Mouse (Mus musculus) ES-E14 (cell line): Measurements from ENCODE around the gene Avp.

Experiments used
- HCFC1 ChIP-seq: IDR thresholded peaks from 2 replicates; pipeline ENCODE4 v1.6.1; 2012; ENCODE audit warnings: low read length, inconsistent platforms, borderline replicate concordance; ENCODE audit not compliant: insufficient read depth
- ZNF384 ChIP-seq: IDR thresholded peaks from 2 replicates; pipeline ENCODE4 v1.6.1; 2012; ENCODE audit warnings: low read depth, low read length, inconsistent platforms

GRCm38 (mm10) chr2:130578148-130578547, 4.2 kb downstream of the Avp start:
- TF ChIP-seq ZNF384 (no peak), HCFC1 (no peak)
